In the genomic region with DNA sequence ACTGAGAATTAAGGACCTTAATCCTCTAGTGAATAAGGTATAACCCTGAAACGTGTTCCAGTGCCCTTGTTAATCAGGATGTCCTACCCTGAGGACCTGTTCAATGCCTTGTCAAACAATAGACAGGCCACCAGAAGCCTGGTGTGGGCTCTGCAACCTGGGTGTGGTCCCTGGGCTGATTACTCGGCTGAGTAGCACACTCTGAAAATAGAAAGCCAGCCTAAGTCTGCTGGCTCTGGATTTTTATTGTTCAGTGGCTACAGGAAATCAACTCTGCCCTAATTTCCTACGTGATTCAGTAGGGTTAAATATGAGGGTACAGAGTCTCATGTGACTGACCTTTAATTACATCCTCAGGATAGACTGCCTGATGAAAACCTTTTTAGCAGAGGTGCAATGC, we compare ENCODE assay signal across 13 mouse cellular contexts.
DNase-seq lines count a peak whose midpoint lies in the region; ATAC-seq and TF ChIP-seq lines count a peak whose summit lies in the region.
"Had no signal": no experiment of that assay in that cellular context is flagged by ENCODE, and none has a peak within 500 bp of the region (broad histone marks: within the 10 kb centered on the region; RNA-seq: fewer than 3 reads in every experiment).

No protein-coding gene starts in this region.

- H3K9me3 ChIP-seq in lung, embryonic 14.5 days (ENCODE audit: low read depth, low read length), result no peaks in the 10 kb centered on the region
- H3K9me3 ChIP-seq in limb, embryonic 10.5 days (replicated peaks), result no peaks in the 10 kb centered on the region
- H3K9me3 ChIP-seq: embryonic facial prominence, embryonic 15.5 days; limb, embryonic 13.5 days; midbrain, embryonic 15.5 days had no signal

- DNase-seq in embryo, embryonic 11 days, result peak; percentile 17
- DNase-seq in embryo, embryonic 9.5 days (ENCODE audit: extremely low spot score), result no peak
- DNase-seq in adipocyte (ENCODE audit: low spot score), result peak; percentile 9
- peak; percentile 42 to 46 for DNase-seq in heart, postnatal 10 days
- peak; percentile 11 for DNase-seq in lung, embryonic 14.5 days
- DNase-seq in cerebellum, adult 2 months, result no peak
- no peak for DNase-seq in frontal cortex, postnatal 36 days (ENCODE audit: low spot score in 2 of 2)
- no peak for DNase-seq in limb, embryonic 10.5 days (ENCODE audit: low spot score)

- no peak for TF ChIP-seq POLR2A in cerebellum, adult 2 months (IDR thresholded peaks at IDR 0.05; ENCODE audit: borderline replicate concordance, insufficient read depth, low read length)

- no peak; the same call in 1 of the 2 replicates for ATAC-seq in lung, embryonic 14.5 days (ENCODE audit: insufficient read depth)
- ATAC-seq: midbrain, embryonic 15.5 days; Patski had no signal

- H3K27me3 ChIP-seq in lung, embryonic 14.5 days (ENCODE audit: insufficient read depth, low read length), result no peaks in the 10 kb centered on the region
- no peaks in the 10 kb centered on the region; the same call in 1 of the 2 replicates for H3K27me3 ChIP-seq in cerebellum, adult 2 months (ENCODE audit: control insufficient read depth, insufficient read depth, low read length)
- no peaks in the 10 kb centered on the region for H3K27me3 ChIP-seq in limb, embryonic 10.5 days (ENCODE audit: low read depth, poor library complexity, severe bottlenecking)
- H3K27me3 ChIP-seq: embryonic facial prominence, embryonic 15.5 days; limb, embryonic 13.5 days; midbrain, embryonic 15.5 days; Patski had no signal

- H3K4me2 ChIP-seq in lung, embryonic 14.5 days, result no peak overlapping the region
- H3K4me2 ChIP-seq: embryonic facial prominence, embryonic 15.5 days; limb, embryonic 13.5 days; midbrain, embryonic 15.5 days had no signal

- H3K9ac ChIP-seq in lung, embryonic 14.5 days, result no peak overlapping the region
- H3K9ac ChIP-seq: embryonic facial prominence, embryonic 15.5 days; limb, embryonic 13.5 days; midbrain, embryonic 15.5 days had no signal

- H3K4me3 ChIP-seq in lung, embryonic 14.5 days (ENCODE audit: low read depth, low read length), result no peak overlapping the region
- no peak overlapping the region for H3K4me3 ChIP-seq in cerebellum, adult 2 months (replicated peaks; ENCODE audit: insufficient read depth, low read depth, low read length)
- H3K4me3 ChIP-seq in limb, embryonic 10.5 days, result no peak overlapping the region
- H3K4me3 ChIP-seq: embryonic facial prominence, embryonic 15.5 days; layer of hippocampus, adult 2 months; limb, embryonic 13.5 days; midbrain, embryonic 15.5 days had no signal

- 38% methylated on average over 3 of the region's 3 CpGs for WGBS in lung, embryonic 14.5 days
- 59% methylated on average over 3 of the region's 3 CpGs for WGBS in cerebellum, adult 2 months
- WGBS in limb, embryonic 10.5 days, result 19% methylated on average over 3 of the region's 3 CpGs

- no peak overlapping the region for H3K27ac ChIP-seq in lung, embryonic 14.5 days (ENCODE audit: low read depth)
- no peak overlapping the region for H3K27ac ChIP-seq in cerebellum, adult 2 months (ENCODE audit: insufficient read depth, low read length)
- no peak overlapping the region for H3K27ac ChIP-seq in limb, embryonic 10.5 days
- H3K27ac ChIP-seq: embryonic facial prominence, embryonic 15.5 days; layer of hippocampus, adult 2 months; limb, embryonic 13.5 days; midbrain, embryonic 15.5 days had no signal

- no peaks in the 10 kb centered on the region; the same call in 1 of the 2 replicates for H3K4me1 ChIP-seq in lung, embryonic 14.5 days (ENCODE audit: insufficient read depth)
- H3K4me1 ChIP-seq in cerebellum, adult 2 months (ENCODE audit: control insufficient read depth, insufficient read depth, low read length), result no peaks in the 10 kb centered on the region
- peaks cover 5% of the 10 kb centered on the region; the same call in 1 of the 2 replicates for H3K4me1 ChIP-seq in limb, embryonic 10.5 days
- H3K4me1 ChIP-seq: embryonic facial prominence, embryonic 15.5 days; midbrain, embryonic 15.5 days had no signal

- no peaks in the 10 kb centered on the region for H3K36me3 ChIP-seq in lung, embryonic 14.5 days (ENCODE audit: insufficient read depth)
- no peaks in the 10 kb centered on the region for H3K36me3 ChIP-seq in limb, embryonic 10.5 days
- H3K36me3 ChIP-seq: embryonic facial prominence, embryonic 15.5 days; limb, embryonic 13.5 days; midbrain, embryonic 15.5 days had no signal

- intact Hi-C loops in heart, postnatal 10 days (cut with DNase I), result no loop called here

- TF ChIP-seq CTCF in lung, embryonic 14.5 days (IDR thresholded peaks at IDR 0.05; ENCODE audit: low read depth), result no peak
- TF ChIP-seq CTCF in cerebellum, adult 2 months (IDR thresholded peaks at IDR 0.05; ENCODE audit: borderline replicate concordance, insufficient read depth, low read depth, low read length), result no peak

Comparison
In these comparisons a context has a peak if more than half of its experiments do, and no peak if none do; other contexts are left out.
1. DNase-seq: peak in embryo, embryonic 11 days (single experiment), adipocyte (single experiment), heart, postnatal 10 days (2 of 2) and lung, embryonic 14.5 days (single experiment); none in embryo, embryonic 9.5 days (single experiment), cerebellum, adult 2 months (0 of 2), frontal cortex, postnatal 36 days (0 of 2) and limb, embryonic 10.5 days (single experiment).